Mouse (Mus musculus) cerebellum, adult 2 months (tissue): ENCODE measurements around the gene Pgbd1. TPM values are rescaled to one million over a fixed set of nuclear protein-coding genes. Genes with fewer than 3 reads are reported as not detected.

Source experiments
- DNase-seq, 2 experiments: peaks; one replicate each; pipeline ENCODE4 v3.0.0; 2021
- H3K27ac ChIP-seq: fragments of 200-500 bp; 2 replicates; pipeline ENCODE4 v1.5.1; 2012; ENCODE audit warnings: low read length, control low read depth, inconsistent platforms; ENCODE audit not compliant: insufficient read depth
- H3K27me3 ChIP-seq: fragments of 200-500 bp; 2 replicates; pipeline ENCODE4 v1.6.1; 2012; ENCODE audit warnings: inconsistent platforms, mild to moderate bottlenecking, low read length, moderate library complexity; ENCODE audit not compliant: control insufficient read depth, insufficient read depth
- H3K4me1 ChIP-seq: fragments of 200-500 bp; 2 replicates; pipeline ENCODE4 v1.6.1; 2011; ENCODE audit warnings: low read length; ENCODE audit not compliant: control insufficient read depth, insufficient read depth
- H3K4me3 ChIP-seq: fragments of 200-500 bp; replicated peaks from 2 replicates; pipeline ENCODE3; 2011; ENCODE audit warnings: mild to moderate bottlenecking, low read depth, low read length, control low read depth; ENCODE audit not compliant: insufficient read depth
- CTCF ChIP-seq: fragments of 200-500 bp; IDR thresholded peaks from 2 replicates; pipeline ENCODE4 v1.5.1; 2011; ENCODE audit warnings: low read depth, mild to moderate bottlenecking, control low read depth, low read length, moderate library complexity, borderline replicate concordance; ENCODE audit not compliant: insufficient read depth
- POLR2A ChIP-seq: fragments of 200-500 bp; IDR thresholded peaks from 2 replicates; pipeline ENCODE4 v1.6.1; 2011; ENCODE audit warnings: low read length, control low read depth, borderline replicate concordance; ENCODE audit not compliant: insufficient read depth
- WGBS: fragments of 180-500 bp; shearing (Covaris S2); methylation state at CpG from one replicate; pipeline ENCODE4 v1.1.7; 2018; 5-methylcytosine and 5-hydroxymethylcytosine counted together
- polyA plus RNA-seq: library from polyadenylated mRNA; depleted of rRNA; stranded (reverse); fragments of >200 nt; gene quantifications from 2 replicates; pipeline ENCODE4 v1.2.3, GENCODE M21; 2012

Gene Pgbd1
- polyA plus RNA-seq, 1 experiment, result 2.6 TPM

- no peak for DNase-seq
- TF ChIP-seq CTCF, result no peak
- no peak for TF ChIP-seq POLR2A
- 100% methylated on average over 1 of the region's 1 CpGs for WGBS
- Histone ChIP-seq H3K27me3 (no peaks in the 10 kb centered on the region), H3K27ac (no peak overlapping the region), H3K4me1 (no peaks in the 10 kb centered on the region), H3K4me3 (no peak overlapping the region)
Observed at GRCm38 (mm10) chr13:21427631-21428030, 13.2 kb downstream of the Pgbd1 start.

GRCm38 (mm10) chr13:21423301-21423700 lies 17.6 kb downstream of the Pgbd1 start:
- 67% methylated on average over 5 of the region's 5 CpGs for WGBS
- Histone ChIP-seq H3K27me3 (no peaks in the 10 kb centered on the region), H3K27ac (no peak overlapping the region), H3K4me3 (no peak overlapping the region), H3K4me1 (no peaks in the 10 kb centered on the region)
- DNase-seq, result no peak
- TF ChIP-seq POLR2A (no peak), CTCF (no peak)

GRCm38 (mm10) chr13:21418865-21419264 lies 22.0 kb downstream of the Pgbd1 start:
- Histone ChIP-seq H3K4me1 (no peaks in the 10 kb centered on the region), H3K4me3 (no peak overlapping the region), H3K27me3 (no peaks in the 10 kb centered on the region), H3K27ac (no peak overlapping the region)
- WGBS, result 67% methylated on average over 6 of the region's 6 CpGs
- TF ChIP-seq CTCF (no peak), POLR2A (no peak)
- no peak for DNase-seq

- Histone ChIP-seq H3K27me3 (no peaks in the 10 kb centered on the region), H3K4me3 (no peak overlapping the region), H3K4me1 (no peaks in the 10 kb centered on the region), H3K27ac (no peak overlapping the region)
- no peak for DNase-seq
- 81% methylated on average over 6 of the region's 6 CpGs for WGBS
- TF ChIP-seq POLR2A, result no peak
- no peak for TF ChIP-seq CTCF
Observed at GRCm38 (mm10) chr13:21417298-21418010, 23.4 kb downstream of the Pgbd1 start.

GRCm38 (mm10) chr13:21415750-21416149 lies 25.1 kb downstream of the Pgbd1 start:
- TF ChIP-seq CTCF, result no peak
- no peak for TF ChIP-seq POLR2A
- Histone ChIP-seq H3K4me1 (no peaks in the 10 kb centered on the region), H3K27me3 (no peaks in the 10 kb centered on the region), H3K27ac (no peak overlapping the region), H3K4me3 (no peak overlapping the region)
- no peak for DNase-seq
- WGBS, result 95% methylated on average over 2 of the region's 2 CpGs

- no peak for DNase-seq
- TF ChIP-seq CTCF, result no peak
- no peak for TF ChIP-seq POLR2A
- no peaks in the 10 kb centered on the region for H3K4me1 ChIP-seq
- no peak overlapping the region for H3K27ac ChIP-seq
- no peak overlapping the region for H3K4me3 ChIP-seq
- 76% methylated on average over 4 of the region's 4 CpGs for WGBS
- no peaks in the 10 kb centered on the region for H3K27me3 ChIP-seq
Observed at GRCm38 (mm10) chr13:21415266-21415665, 25.6 kb downstream of the Pgbd1 start.

- Histone ChIP-seq H3K27ac (no peak overlapping the region), H3K27me3 (no peaks in the 10 kb centered on the region), H3K4me3 (no peak overlapping the region), H3K4me1 (no peaks in the 10 kb centered on the region)
- TF ChIP-seq CTCF (no peak), POLR2A (no peak)
- WGBS, result 63% methylated on average over 15 of the region's 15 CpGs
- no peak for DNase-seq
Observed at GRCm38 (mm10) chr13:21414231-21415212, 26.3 kb downstream of the Pgbd1 start.
